Mouse (Mus musculus) heart, adult 18-20 months (tissue): ENCODE results near the gene Mgat4a. TPM values are rescaled to one million over a fixed set of nuclear protein-coding genes. Genes with fewer than 3 reads are reported as not detected.

ENCODE experiments used
- DNase-seq, 2 experiments: peaks; one replicate each; pipeline ENCODE4 v3.0.0; 2021 to 2022; ENCODE audit warnings: mixed read lengths in 1 of 2
- total RNA-seq, 2 experiments: library from RNA; stranded (reverse); gene quantifications; 2 replicates each; pipeline ENCODE4 v1.2.3; 2021

Gene Mgat4a
- total RNA-seq, 2 experiments from 2014 or later: 13.0 to 15.4 TPM

- DNase-seq: no peak
These were observed 74.4 kb downstream of the Mgat4a start for GRCm38 (mm10) chr1:37466322-37466995.

- DNase-seq: no peak
These were observed 75.9 kb downstream of the Mgat4a start for GRCm38 (mm10) chr1:37464878-37465452.

DNA sequence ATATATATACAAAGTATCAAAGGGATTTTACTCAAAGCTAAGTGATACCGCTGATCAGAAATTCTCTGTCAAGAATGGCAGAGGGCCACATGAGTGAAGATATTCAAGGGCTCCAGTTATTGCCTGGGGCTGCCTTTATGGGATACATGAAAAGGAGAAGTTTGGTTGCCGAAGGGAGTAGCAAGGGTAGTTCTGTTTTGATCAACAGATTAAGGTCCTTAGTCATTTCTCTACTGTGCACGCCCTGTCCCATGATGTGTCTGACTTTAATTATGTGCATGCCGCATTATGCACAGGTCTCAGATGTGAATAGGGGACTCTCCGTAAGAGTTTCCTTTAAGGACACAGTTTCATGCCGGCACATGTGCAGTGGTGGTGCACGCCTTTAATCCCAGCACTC is 83.3 kb downstream of the Mgat4a start:
- no peak for DNase-seq

GRCm38 (mm10) chr1:37451270-37451669 is 89.5 kb downstream of the Mgat4a start:
- DNase-seq: no peak

DNA sequence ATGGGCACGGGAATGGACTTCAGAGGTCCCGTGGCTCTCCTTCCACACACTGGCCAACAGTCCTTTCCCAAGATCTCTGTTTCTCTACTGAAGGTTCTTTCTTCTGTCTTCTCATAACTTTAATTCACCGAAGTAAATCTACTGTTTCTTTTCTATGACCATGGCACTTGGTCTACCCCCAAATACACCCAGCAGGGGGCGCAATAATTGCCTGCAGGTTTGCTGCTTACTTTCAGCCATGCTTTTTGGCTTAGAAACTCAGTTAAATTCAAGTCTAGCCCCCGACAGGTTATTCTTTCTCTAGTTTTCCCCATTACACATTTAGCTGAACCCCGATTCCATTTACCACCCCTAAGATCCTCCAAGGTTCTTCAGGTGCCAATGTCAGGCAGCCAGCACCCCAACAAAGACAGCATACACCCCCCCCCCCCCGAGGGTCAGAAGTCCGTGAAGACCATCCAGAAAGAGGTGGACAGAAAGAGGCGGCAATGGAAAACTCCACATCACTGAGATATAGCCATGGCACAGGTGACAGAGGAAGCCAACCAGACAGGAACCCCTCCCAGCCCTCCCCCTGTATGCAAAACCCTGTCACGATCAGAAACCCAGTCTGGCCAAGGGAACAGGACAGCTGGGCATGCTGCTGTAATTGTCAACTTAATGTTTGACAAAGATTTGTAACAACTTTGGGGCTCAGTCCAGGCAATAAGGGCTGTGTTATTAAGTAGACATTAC is 92.3 kb downstream of the Mgat4a start:
- DNase-seq: peak; percentile 37 to 78

- DNase-seq: no peak
These were observed 97.7 kb downstream of the Mgat4a start for GRCm38 (mm10) chr1:37442848-37443835.

GRCm38 (mm10) chr1:37436419-37436818 is 104.4 kb downstream of the Mgat4a start:
- DNase-seq: no peak

DNA sequence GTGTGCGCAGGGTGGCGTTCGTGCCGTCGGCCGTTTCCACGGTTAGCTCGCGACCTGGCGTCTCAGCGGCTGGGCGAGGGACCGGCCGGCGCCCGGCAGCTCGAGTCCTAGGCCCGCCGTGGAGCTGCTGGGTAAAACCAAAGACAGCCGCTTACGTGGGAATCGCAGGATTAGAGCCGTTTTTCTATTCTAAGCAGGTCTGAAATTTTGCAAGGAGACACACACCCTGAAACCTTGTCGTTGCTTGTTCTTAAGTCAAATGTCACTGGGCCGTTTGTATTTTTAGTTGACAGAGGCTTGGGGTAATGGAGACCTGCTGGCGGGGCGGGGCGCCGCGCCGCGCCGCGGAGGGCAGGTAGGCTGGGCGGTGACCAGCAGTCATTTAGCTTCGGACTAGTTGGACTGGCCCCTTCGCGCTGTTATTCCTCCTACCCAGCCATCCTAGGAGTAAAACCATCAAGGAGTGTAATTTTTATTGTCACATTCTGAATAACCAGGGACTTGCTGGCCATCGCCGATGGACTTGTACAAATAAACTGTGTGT is 110.4 kb downstream of the Mgat4a start:
- no peak for DNase-seq

DNA sequence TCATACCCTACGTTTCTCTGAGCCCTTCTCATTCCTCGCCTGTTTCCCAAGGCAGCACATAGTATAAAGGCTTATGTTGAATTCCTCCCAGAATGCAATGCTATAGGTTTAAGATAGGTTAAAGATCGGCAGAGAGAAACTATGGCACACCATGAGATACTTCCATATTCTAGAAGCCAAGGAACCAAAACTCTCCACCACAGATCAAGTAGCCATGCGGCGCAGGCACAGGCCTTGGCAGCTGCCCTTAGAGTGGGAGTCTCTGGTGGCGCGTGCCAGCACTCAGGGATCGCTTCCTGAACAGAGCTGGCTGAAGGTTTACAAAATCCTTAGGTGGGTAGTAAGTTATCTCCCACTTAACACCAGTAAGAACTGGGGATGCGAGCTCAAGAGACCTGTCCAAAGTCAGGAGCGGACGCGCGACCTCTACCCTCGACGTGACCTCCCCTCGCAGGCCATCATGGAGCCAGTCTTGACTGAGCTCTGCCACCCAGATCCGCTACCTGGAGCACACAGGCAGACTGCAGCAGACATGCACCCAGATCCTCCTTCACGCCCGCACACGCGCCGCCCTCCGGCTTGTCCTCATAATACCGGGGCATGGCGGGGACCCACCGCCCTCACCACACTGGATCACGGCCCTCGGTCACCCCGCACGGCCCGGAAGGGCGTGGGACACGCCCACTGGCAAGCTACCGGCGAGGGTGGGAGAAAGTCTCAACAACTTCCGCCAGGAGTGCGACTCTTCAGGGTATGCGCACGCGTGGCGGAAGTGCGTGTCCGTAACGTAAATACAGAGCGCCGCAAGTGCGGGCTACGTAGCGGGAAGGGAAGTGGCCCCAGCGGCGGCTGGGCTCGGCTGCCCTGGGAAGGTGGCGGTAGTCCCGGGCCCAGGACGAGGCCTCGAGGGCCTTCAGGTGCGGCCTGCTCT is 111.2 kb downstream of the Mgat4a start, which contains the start of the genes Coa5 and Unc50:
Gene Coa5 (minus strand): TSS at position 738 of the 931 bp plus-strand sequence.
Gene Unc50 (plus strand): TSS at position 774 of the 931 bp plus-strand sequence.
- peak; percentile 97 to 98 for DNase-seq

- DNase-seq: peak; percentile 26 to 29
These were observed 111.9 kb downstream of the Mgat4a start for GRCm38 (mm10) chr1:37428911-37429310.

DNA sequence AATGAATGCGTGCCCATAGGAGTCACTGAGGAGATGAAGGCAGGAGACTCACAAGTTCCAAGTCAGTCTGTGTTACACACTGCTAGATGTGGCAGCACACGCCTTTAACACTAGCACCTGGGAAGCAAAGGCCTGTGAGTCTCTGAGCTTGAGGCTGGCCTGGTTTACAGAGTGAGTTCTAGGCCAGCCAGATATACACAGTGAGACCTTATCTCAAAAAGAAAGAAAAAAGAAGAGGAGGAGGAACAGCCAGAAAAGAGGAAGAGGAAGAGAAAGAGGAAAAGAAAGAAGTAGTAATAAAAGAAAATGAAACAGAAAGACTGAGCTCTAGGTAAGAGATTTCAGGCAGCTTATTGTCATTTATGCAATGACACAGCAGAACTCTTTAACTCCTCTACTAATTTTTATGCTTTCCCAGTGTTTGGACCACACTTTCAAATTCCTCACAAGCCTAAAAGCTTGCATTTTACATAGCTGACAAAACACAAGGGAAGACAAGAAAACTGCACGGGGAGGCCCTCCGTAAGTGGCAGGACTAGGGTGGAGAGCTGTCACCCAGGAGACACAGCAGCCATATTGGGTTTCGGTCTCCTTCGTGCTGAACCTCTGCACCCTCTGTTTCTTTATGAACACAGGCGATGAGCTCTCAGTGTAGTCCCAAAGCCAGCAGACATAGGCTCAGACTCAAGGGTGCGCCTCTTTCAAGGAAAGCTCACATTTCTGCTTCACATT is 113.5 kb downstream of the Mgat4a start:
- DNase-seq: no peak

DNA sequence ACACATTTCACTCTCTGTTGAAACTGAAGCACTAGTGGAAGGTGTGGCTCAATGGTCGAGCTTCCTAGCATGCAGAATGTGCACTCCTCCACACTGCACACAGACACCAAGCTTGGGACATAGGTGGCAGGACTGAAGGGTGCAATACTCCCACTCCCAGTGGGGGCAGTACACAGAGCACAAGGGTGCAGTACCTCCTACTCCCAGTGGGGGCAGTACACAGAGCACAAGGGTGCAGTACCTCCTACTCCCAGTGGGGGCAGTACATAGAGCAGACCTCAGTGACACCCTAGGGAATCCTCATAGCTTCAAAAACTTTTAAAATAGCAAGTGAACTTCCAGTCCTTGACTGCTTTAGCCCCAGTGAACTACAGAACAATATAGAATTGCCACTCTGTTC is 121.4 kb downstream of the Mgat4a start:
- DNase-seq: peak; percentile 39 to 57

GRCm38 (mm10) chr1:37415394-37415793 is 125.4 kb downstream of the Mgat4a start:
- DNase-seq: no peak

DNA sequence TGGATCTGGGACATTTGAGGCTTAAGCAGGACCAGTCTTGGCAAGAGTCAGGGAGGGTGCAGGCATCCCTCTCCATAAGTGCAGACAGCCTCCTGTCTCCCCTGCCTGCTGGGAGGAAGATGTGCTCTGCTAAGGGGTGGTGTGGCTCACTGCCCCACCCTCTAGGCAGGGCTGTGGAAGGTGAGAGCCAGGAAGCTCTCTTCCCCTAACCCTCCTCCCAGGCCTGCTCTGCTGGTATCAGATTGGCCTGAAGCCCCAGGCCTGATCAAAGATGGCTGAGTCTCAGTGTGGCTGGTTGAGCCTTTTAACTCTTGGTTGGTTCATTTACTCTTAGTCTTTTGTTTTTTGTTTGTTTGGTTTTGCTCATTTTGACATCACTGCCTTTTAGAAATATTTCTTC is 131.2 kb downstream of the Mgat4a start:
- DNase-seq: peak in 1 of 2 experiments; percentile 13

GRCm38 (mm10) chr1:37408678-37409077 is 132.1 kb downstream of the Mgat4a start:
- no peak for DNase-seq

- DNase-seq: no peak
These were observed 132.8 kb downstream of the Mgat4a start for GRCm38 (mm10) chr1:37408059-37408458.

- DNase-seq: no peak
These were observed 133.6 kb downstream of the Mgat4a start for GRCm38 (mm10) chr1:37407228-37407627.

DNA sequence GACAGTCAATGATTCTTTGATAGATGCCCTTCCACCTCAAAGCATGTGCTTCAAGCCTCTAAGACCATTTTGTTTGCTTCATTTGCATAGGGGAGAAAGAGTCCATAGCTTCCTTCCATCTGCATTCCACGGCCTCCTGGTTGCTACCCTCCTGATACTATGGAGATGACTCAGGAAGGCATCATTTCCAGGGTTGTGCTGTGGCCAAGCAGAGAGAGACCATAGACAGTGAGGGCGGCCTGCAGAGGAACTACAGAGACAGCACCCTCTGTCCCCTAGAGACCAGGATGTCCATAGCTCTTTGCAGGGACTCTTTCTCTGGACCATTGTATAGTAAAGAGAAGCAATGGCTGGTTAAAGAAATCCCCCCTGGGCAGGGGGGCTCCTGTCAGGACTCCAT is 135.7 kb downstream of the Mgat4a start:
- no peak for DNase-seq

DNA sequence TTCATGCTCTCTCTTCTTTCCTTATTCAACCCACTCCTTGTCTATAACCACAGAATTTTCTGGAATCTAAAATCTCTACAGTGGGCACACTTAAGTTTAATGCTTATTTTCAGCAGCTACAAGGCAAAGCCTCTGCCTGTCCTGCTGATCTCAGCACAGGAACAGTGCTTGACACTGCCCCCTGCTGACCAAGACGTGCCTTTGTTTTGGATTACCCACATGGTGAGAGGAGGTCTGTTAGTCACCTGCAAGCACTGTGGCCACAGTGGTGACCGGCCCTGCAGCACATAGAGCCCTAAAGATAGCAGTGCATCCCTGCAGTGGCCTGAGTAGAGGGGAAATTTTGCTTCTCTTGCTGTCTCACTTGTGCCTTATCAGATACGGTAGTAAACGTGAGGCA is 139.1 kb downstream of the Mgat4a start:
- peak; percentile 52 to 71 for DNase-seq

- DNase-seq: no peak
These were observed 141.1 kb downstream of the Mgat4a start for GRCm38 (mm10) chr1:37399734-37400133.
